Mouse (Mus musculus) heart, adult 2 months (tissue): Measurements from ENCODE around the gene Nlrx1.

ENCODE experiments used
- CTCF ChIP-seq: fragments of 200-600 bp; IDR thresholded peaks from 2 replicates; pipeline ENCODE4 v1.8.1; 2022; ENCODE audit warnings: antibody characterized with exemption, mild to moderate bottlenecking, moderate library complexity
- POLR2A ChIP-seq: fragments of 200-500 bp; IDR thresholded peaks from 2 replicates; pipeline ENCODE4 v1.6.1; 2011; ENCODE audit warnings: mild to moderate bottlenecking, low read depth, low read length, control low read depth; ENCODE audit not compliant: insufficient read depth

DNA sequence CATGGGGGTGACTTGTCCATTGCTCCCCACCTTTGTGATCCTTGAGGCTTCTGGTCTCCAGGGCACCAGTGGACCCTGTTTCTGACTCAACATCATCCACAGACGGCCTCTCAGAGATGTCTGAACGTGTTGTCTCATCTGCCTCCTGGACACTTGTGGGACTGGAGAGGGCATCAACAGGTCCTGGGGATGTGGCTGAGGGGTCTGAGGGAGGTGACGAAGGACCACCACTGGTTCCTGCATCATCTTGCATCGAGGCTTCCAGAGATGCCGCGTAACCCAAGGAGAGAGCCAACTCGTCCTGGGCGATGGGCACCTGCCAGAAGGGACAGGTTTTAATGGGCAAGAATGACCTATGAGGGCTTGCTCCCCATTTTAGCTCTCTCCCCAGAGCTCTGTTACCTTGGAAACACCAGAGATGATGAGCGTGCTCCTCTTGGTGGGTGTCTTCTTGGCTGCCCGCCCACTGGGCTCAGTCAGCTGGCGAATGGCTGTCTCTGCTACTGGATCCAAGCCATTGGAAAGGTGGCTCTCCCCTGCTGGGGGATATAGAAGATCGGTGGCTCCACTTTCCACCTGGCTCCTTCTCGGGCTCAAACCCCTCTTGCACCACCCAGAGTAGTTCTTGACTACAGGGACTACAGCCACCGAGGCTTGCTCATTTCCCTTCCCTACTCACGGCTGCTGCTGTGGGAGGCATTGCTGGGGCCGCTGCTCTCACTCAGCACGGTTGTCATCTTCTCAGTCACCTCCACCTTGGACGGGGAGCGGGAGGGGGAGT lies 45.3 kb upstream of the Nlrx1 start:
- TF ChIP-seq CTCF (no peak), POLR2A (no peak)
